Mouse (Mus musculus) heart, postnatal 0 days (tissue): ENCODE measurements around the gene Rhoj.

ENCODE experiments used
- CTCF ChIP-seq: IDR thresholded peaks from 2 replicates; pipeline ENCODE4 v1.5.1; 2016; ENCODE audit warnings: antibody characterized with exemption, control low read depth, low read depth
- EP300 ChIP-seq: IDR thresholded peaks from 2 replicates; pipeline ENCODE4 v1.6.1; 2016; ENCODE audit warnings: antibody characterized with exemption, low read depth

- no peak for TF ChIP-seq CTCF
- TF ChIP-seq EP300, result no peak
Observed at GRCm38 (mm10) chr12:75275730-75276129, 32.4 kb upstream of the Rhoj start.
